Mouse (Mus musculus) layer of hippocampus, postnatal 10 days (tissue): ENCODE measurements around the gene 1700029P11Rik. TPM values are rescaled to one million over a fixed set of nuclear protein-coding genes. Genes with fewer than 3 reads are reported as not detected.
A peak's percentile ranks its signal among the peaks of the same experiment; 100 is the strongest.

Source experiments
- DNase-seq, 2 experiments: peaks; one replicate each; pipeline ENCODE4 v3.0.0; 2021; ENCODE audit warnings: low spot score in 2 of 2
- total RNA-seq, 2 experiments: library from RNA; stranded (reverse); gene quantifications; 2 replicates each; pipeline ENCODE4 v1.2.3; 2021

Gene 1700029P11Rik
- total RNA-seq, 2 experiments from 2014 or later, result not detected

GRCm38 (mm10) chr15:82011947-82012346 lies 31.6 kb downstream of the 1700029P11Rik start:
- no peak for DNase-seq

GRCm38 (mm10) chr15:82014745-82015391 lies 34.5 kb downstream of the 1700029P11Rik start:
- no peak for DNase-seq

- peak; percentile 29 to 43 for DNase-seq
Observed at GRCm38 (mm10) chr15:82015392-82016100, 35.2 kb downstream of the 1700029P11Rik start.

GRCm38 (mm10) chr15:82016101-82016808 lies 35.9 kb downstream of the 1700029P11Rik start:
- peak; percentile 100 for DNase-seq

- DNase-seq, result no peak
Observed at GRCm38 (mm10) chr15:82016830-82017229, 36.5 kb downstream of the 1700029P11Rik start.

GRCm38 (mm10) chr15:82017461-82017860 lies 37.1 kb downstream of the 1700029P11Rik start:
- DNase-seq, result no peak

- no peak for DNase-seq
Observed at GRCm38 (mm10) chr15:82019288-82019687, 38.9 kb downstream of the 1700029P11Rik start.

- no peak for DNase-seq
Observed at GRCm38 (mm10) chr15:82022535-82023088, 42.3 kb downstream of the 1700029P11Rik start.

- DNase-seq, result no peak
Observed at GRCm38 (mm10) chr15:82023965-82024635, 43.8 kb downstream of the 1700029P11Rik start.

- DNase-seq, result no peak
Observed at GRCm38 (mm10) chr15:82027276-82027675, 46.9 kb downstream of the 1700029P11Rik start.

GRCm38 (mm10) chr15:82027726-82028125 lies 47.4 kb downstream of the 1700029P11Rik start:
- no peak for DNase-seq

Other genes with a start within 250 kb of the 1700029P11Rik start
- 100 to 1,000 TPM; 155 to 187 TPM for gene Zc3h7b, start 235.5 kb upstream of the 1700029P11Rik start, total RNA-seq
- gene Rangap1, start 235.0 kb upstream of the 1700029P11Rik start, total RNA-seq, result 100 to 1,000 TPM; 189 to 201 TPM
- gene Tef, start 178.1 kb upstream of the 1700029P11Rik start, total RNA-seq, result 100 to 1,000 TPM; 125 to 148 TPM
- 10 to 100 TPM; 25.2 to 31.9 TPM for gene Tob2, start 121.7 kb upstream of the 1700029P11Rik start, total RNA-seq
- 10 to 100 TPM; 44.9 to 49.2 TPM for gene Phf5a, start 108.6 kb upstream of the 1700029P11Rik start, total RNA-seq
- 100 to 1,000 TPM; 396 to 417 TPM for gene Aco2, start 108.2 kb upstream of the 1700029P11Rik start, total RNA-seq
- gene Polr3h, start 54.3 kb upstream of the 1700029P11Rik start, total RNA-seq, result 10 to 100 TPM; 50.9 to 52.8 TPM
- gene Csdc2, start 43.8 kb upstream of the 1700029P11Rik start, total RNA-seq, result 100 to 1,000 TPM; 170 to 185 TPM
- 100 to 1,000 TPM; 176 to 189 TPM for gene Pmm1, start 19.6 kb upstream of the 1700029P11Rik start, total RNA-seq
- 10 to 100 TPM; 25.5 to 36.2 TPM for gene Xrcc6, start 7.3 kb downstream of the 1700029P11Rik start, total RNA-seq
- 10 to 100 TPM; 86.3 to 99.3 TPM for gene Desi1, start 53.3 kb downstream of the 1700029P11Rik start, total RNA-seq
- gene Snu13, start 67.1 kb downstream of the 1700029P11Rik start, total RNA-seq, result 100 to 1,000 TPM in 1 of 2 experiments, 10 to 100 TPM in 1; 97.5 to 108 TPM
- not detected for gene 4930407I10Rik, start 78.6 kb downstream of the 1700029P11Rik start, total RNA-seq
- under 1 TPM; 0.18 to 0.27 TPM for gene Mei1, start 89.5 kb downstream of the 1700029P11Rik start, total RNA-seq
- gene Ccdc134, start 147.4 kb downstream of the 1700029P11Rik start, total RNA-seq, result 10 to 100 TPM; 10.7 to 13.5 TPM
- gene Srebf2, start 166.6 kb downstream of the 1700029P11Rik start, total RNA-seq, result 100 to 1,000 TPM; 191 to 198 TPM
- gene Shisa8, start 232.3 kb downstream of the 1700029P11Rik start, total RNA-seq, result 1 to 10 TPM; 2.0 to 3.1 TPM
- 1 to 10 TPM in 1 of 2 experiments, under 1 TPM in 1; 0.69 to 1.0 TPM for gene Tnfrsf13c, start 243.8 kb downstream of the 1700029P11Rik start, total RNA-seq